ENCODE assay signal across 8 mouse cellular contexts in genomic region chr9:54676531-54676986, GRCm38 (mm10). TPM values are rescaled to one million over a fixed set of nuclear protein-coding genes. Genes with fewer than 3 reads are reported as not detected.
DNase-seq lines count a peak whose midpoint lies in the region; ATAC-seq and TF ChIP-seq lines count a peak whose summit lies in the region.

No protein-coding gene starts in this region.

- H3K9ac ChIP-seq in hindbrain, embryonic 12.5 days, result 0 out of 2 replicates have a peak overlapping the region, but pooled peaks have one; percentile 40
- no peak overlapping the region for H3K9ac ChIP-seq in lung, postnatal 0 days (replicated peaks; ENCODE audit: low read depth)

- no peaks in the 10 kb centered on the region for H3K9me3 ChIP-seq in hindbrain, embryonic 12.5 days (replicated peaks)
- no peaks in the 10 kb centered on the region for H3K9me3 ChIP-seq in lung, postnatal 0 days (ENCODE audit: low read length)

- no peaks in the 10 kb centered on the region for H3K4me1 ChIP-seq in hindbrain, embryonic 12.5 days
- no peaks in the 10 kb centered on the region for H3K4me1 ChIP-seq in lung, postnatal 0 days (ENCODE audit: insufficient read depth, low read depth, low read length)

- DNase-seq in Muller cell, postnatal 12 days (ENCODE audit: inconsistent ontology term), result peak; percentile 63
- peak; percentile 90 to 92 for DNase-seq in cerebellum, postnatal 10 days
- peak; percentile 42 to 69 for DNase-seq in frontal cortex, postnatal 14 days (ENCODE audit: low spot score in 2 of 2)
- DNase-seq in layer of hippocampus, postnatal 10 days (ENCODE audit: low spot score in 2 of 2), result peak; percentile 83 to 88
- DNase-seq in lung, postnatal 0 days (ENCODE audit: low spot score), result peak; percentile 69
- DNase-seq in ovary, postnatal 14 days (ENCODE audit: low spot score), result peak; percentile 72
- DNase-seq in thymus, postnatal 25 days, result peak; percentile 69

- H3K27ac ChIP-seq in hindbrain, embryonic 12.5 days, result no peak overlapping the region
- no peak overlapping the region for H3K27ac ChIP-seq in lung, postnatal 0 days (ENCODE audit: low read length)

- ATAC-seq in hindbrain, embryonic 12.5 days (ENCODE audit: low FRiP score), result peak; percentile 81; the same call in 1 of the 2 replicates
- peak; percentile 70 for ATAC-seq in lung, postnatal 0 days

- peak overlapping the region; percentile 57 for H3K4me2 ChIP-seq in hindbrain, embryonic 12.5 days (replicated peaks)
- H3K4me2 ChIP-seq in lung, postnatal 0 days (replicated peaks; ENCODE audit: low read depth, low read length), result peak overlapping the region; percentile 56

- peak; percentile 82 for TF ChIP-seq CTCF in lung, postnatal 0 days (IDR thresholded peaks at IDR 0.05)

- under 1% methylated on average over 14 of the region's 14 CpGs for WGBS in hindbrain, embryonic 12.5 days
- WGBS in lung, postnatal 0 days, result 2% methylated on average over 14 of the region's 14 CpGs

- H3K4me3 ChIP-seq in hindbrain, embryonic 12.5 days, result peak overlapping the region; percentile 27
- peak overlapping the region; percentile 21; the same call in 1 of the 2 replicates for H3K4me3 ChIP-seq in lung, postnatal 0 days (ENCODE audit: low read depth, low read length)

- no peak for TF ChIP-seq EP300 in lung, postnatal 0 days (IDR thresholded peaks at IDR 0.05)

- no peaks in the 10 kb centered on the region for H3K27me3 ChIP-seq in hindbrain, embryonic 12.5 days
- H3K27me3 ChIP-seq in lung, postnatal 0 days (replicated peaks; ENCODE audit: insufficient read depth, low read length), result no peaks in the 10 kb centered on the region

- no peaks in the 10 kb centered on the region for H3K36me3 ChIP-seq in hindbrain, embryonic 12.5 days
- H3K36me3 ChIP-seq in lung, postnatal 0 days (ENCODE audit: insufficient read depth, low read length), result no peaks in the 10 kb centered on the region

RNA-seq across cellular contexts. Expression of gene Acsbg1, which starts 14.9 kb away (rescaled TPM):
- polyA plus RNA-seq in hindbrain, embryonic 12.5 days (2016; fragmentation: Nextera tagmentation; extraction: Ambion mirVana), result 6.0 and 6.2 TPM in 2 replicates
- 10 to 100 TPM; 85.1 to 89.1 TPM for total RNA-seq in layer of hippocampus, postnatal 10 days (2021)
- polyA plus RNA-seq in lung, postnatal 0 days (2015; fragmentation: Nextera tagmentation; extraction: Ambion mirVana), result 0.10 and 0.17 TPM in 2 replicates

RNA-seq across cellular contexts. Expression of gene Dnaja4, which starts 22.1 kb away (rescaled TPM):
- polyA plus RNA-seq in hindbrain, embryonic 12.5 days (2016; fragmentation: Nextera tagmentation; extraction: Ambion mirVana), result 7.1 and 7.5 TPM in 2 replicates
- 10 to 100 TPM; 17.1 TPM for total RNA-seq in layer of hippocampus, postnatal 10 days (2021)
- polyA plus RNA-seq in lung, postnatal 0 days (2015; fragmentation: Nextera tagmentation; extraction: Ambion mirVana), result 15.2 and 17.7 TPM in 2 replicates

RNA-seq across cellular contexts. Expression of gene Wdr61, which starts 57.8 kb away (rescaled TPM):
- polyA plus RNA-seq in hindbrain, embryonic 12.5 days (2016; fragmentation: Nextera tagmentation; extraction: Ambion mirVana), result 117 and 128 TPM in 2 replicates
- total RNA-seq in layer of hippocampus, postnatal 10 days (2021), result 10 to 100 TPM; 53.4 to 53.9 TPM
- 116 and 126 TPM in 2 replicates for polyA plus RNA-seq in lung, postnatal 0 days (2015; fragmentation: Nextera tagmentation; extraction: Ambion mirVana)
